Mouse (Mus musculus) heart, postnatal 36 days (tissue): ENCODE results near the gene Sepsecs. TPM values are rescaled to one million over a fixed set of nuclear protein-coding genes. Genes with fewer than 3 reads are reported as not detected.

Source experiments
- DNase-seq, 2 experiments: peaks; one replicate each; pipeline ENCODE4 v3.0.0; 2021 to 2022
- intact Hi-C: fragments of 180-260 bp; cut with DNase I; formaldehyde crosslinking; loops from one replicate; pipeline ENCODE4 v1.15.1; 2025
- total RNA-seq, 2 experiments: library from RNA; stranded (reverse); gene quantifications; 2 replicates each; pipeline ENCODE4 v1.2.3; 2021

The Sepsecs gene
- total RNA-seq, 2 experiments from 2014 or later, result 4.6 to 7.2 TPM

DNA sequence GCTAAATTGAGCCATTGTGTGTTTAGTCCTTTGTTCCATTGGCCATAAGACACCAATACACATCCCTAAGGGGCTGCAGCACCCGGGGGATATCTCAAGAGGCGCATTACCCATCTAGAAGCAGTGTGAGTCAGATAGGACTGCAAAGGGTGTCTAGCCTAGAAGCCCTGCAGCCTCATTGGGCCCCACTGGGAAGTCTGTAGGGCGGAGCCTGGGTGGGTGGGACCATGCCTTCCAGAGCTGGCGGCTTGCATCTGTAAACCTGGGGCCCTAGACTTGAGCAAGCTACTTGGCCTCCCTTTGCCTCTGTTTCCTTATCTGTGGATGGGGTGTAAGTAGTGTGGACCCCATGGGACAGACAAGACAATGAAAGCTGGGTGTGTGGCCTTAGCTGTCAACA lies 54.8 kb downstream of the Sepsecs start:
- DNase-seq, result no peak
- intact Hi-C loops, result loop anchor here (5.0 kb wide), 1 partner anchor 47 kb away; the partner anchor contains the start of gene Lgi2

GRCm38 (mm10) chr5:52612776-52613175 lies 56.7 kb downstream of the Sepsecs start:
- intact Hi-C loops, result no loop called here
- DNase-seq, result no peak

DNA sequence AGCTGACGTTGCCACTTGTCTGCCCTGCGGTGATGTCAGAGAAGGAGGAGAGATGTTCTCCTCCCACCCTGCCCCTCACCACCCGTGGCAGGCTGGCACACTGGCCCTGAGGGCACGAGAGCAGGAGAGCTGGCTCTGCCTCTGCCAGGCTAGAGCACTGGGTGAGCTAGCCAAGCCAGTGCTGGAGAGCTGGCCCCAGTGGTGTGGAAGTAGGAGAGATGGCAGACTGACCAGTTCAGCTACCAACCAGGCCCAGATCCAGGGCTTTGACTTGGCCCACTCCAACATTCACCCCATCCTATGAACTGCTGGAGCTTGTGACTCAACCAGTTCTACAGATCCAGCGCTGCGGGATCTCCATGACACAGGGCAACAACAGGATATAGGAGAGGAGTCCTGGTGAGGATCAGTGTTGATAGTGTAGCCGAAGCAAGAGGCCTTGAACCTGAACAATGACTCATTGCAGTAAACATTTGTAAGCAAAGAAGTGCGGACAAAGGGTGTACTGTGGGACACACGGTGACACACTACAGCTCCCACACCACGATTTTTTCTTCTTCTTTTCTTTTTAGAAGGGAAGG lies 58.1 kb downstream of the Sepsecs start:
- intact Hi-C loops, result no loop called here
- no peak for DNase-seq

DNA sequence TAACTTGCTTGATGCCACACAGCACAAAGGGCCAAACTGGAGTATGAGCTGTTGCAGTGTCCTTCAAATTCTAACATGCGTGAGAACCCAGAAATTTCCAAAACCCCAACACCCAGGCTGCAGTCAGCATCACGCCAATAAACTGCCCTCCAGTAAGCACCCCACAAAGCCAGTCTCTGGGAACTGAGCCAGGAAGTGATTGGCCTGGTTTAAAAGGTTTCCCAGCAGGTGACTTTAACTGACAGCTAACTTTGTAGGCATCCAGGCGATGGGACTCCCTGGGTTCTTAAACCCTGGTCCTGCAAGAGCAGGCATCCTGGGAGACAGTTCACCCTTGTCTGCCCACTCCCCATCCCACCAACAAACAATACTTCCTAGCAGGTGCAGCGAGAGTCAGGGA lies 59.2 kb downstream of the Sepsecs start:
- intact Hi-C loops, result no loop called here
- no peak for DNase-seq

- intact Hi-C loops, result no loop called here
- DNase-seq, result no peak
Measured at GRCm38 (mm10) chr5:52609672-52610071, 59.8 kb downstream of the Sepsecs start.

DNA sequence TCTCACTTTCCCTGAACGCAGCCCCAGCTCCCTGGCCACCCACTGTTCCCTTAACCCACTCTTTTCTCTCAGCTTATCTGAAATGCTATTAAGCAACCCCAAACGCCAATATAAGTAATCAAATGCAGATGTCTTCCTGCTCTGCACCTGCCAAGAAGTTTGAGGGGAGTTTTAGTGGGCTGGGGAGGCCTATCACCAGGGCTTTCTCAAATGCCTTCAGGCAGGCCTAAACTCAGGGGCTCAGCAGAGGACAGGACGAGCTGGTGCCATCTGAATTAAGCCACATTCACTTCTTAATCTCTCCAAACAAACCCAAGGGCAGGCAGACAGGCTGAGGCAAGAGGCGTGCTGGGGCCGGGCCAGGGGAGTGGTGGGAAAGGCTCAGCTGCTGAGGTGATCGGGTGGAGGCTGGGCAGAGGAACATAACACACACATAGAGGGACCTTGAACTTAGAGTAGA lies 64.9 kb downstream of the Sepsecs start:
- intact Hi-C loops, result no loop called here
- no peak for DNase-seq

- intact Hi-C loops, result no loop called here
- DNase-seq, result no peak
Measured at GRCm38 (mm10) chr5:52590612-52591011, 78.9 kb downstream of the Sepsecs start.

Other genes with a start within 250 kb of the Sepsecs start
- 1 to 10 TPM; 6.5 to 7.4 TPM for gene Ccdc149, start 198.2 kb downstream of the Sepsecs start, total RNA-seq
- under 1 TPM; 0.33 to 0.60 TPM for gene Lgi2, start 103.2 kb downstream of the Sepsecs start, total RNA-seq
- gene Pi4k2b, start 71.9 kb upstream of the Sepsecs start, total RNA-seq, result 1 to 10 TPM; 2.6 to 2.7 TPM
- 1 to 10 TPM; 5.2 to 5.6 TPM for gene Zcchc4, start 105.7 kb upstream of the Sepsecs start, total RNA-seq
- 10 to 100 TPM; 42.2 to 44.1 TPM for gene Anapc4, start 164.3 kb upstream of the Sepsecs start, total RNA-seq